ENCODE assay signal across 11 mouse cellular contexts in the genomic region with DNA sequence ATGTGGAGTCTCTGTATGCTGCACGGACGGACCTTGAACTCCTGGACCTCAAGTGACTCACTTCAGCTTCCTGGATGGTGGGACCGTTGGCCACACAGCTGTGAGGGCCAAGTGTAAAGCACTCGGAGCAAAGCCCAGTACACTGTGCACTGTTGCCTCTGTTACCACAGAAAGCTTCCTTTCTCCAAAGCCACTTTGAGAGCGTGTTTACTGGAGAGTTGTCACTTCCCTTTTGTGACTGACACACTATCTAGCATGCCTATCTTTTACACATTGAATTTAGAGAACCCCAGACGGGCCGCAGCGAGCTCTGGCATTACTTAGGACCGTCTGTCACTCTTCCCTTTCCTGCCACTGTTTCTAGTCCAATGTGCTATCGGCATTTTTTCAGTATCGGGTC. TPM values are rescaled to one million over a fixed set of nuclear protein-coding genes. Genes with fewer than 3 reads are reported as not detected.
DNase-seq lines count a peak whose midpoint lies in the region; ATAC-seq and TF ChIP-seq lines count a peak whose summit lies in the region.
"Had no signal": no experiment of that assay in that cellular context is flagged by ENCODE, and none has a peak within 500 bp of the region (broad histone marks: within the 10 kb centered on the region; RNA-seq: fewer than 3 reads in every experiment).

No protein-coding gene starts in this region.

- no peak overlapping the region for H3K9ac ChIP-seq in liver, adult 2 months (ENCODE audit: low read depth, low read length)
- no peak overlapping the region for H3K9ac ChIP-seq in hindbrain, postnatal 0 days (replicated peaks; ENCODE audit: low read length)

- H3K36me3 ChIP-seq in heart, embryonic 10.5 days: peaks cover 19% of the 10 kb centered on the region
- H3K36me3 ChIP-seq in liver, adult 2 months (ENCODE audit: control insufficient read depth, insufficient read depth, low read length): no peaks in the 10 kb centered on the region
- peaks cover 5% of the 10 kb centered on the region; the same call in 1 of the 2 replicates for H3K36me3 ChIP-seq in hindbrain, postnatal 0 days (ENCODE audit: insufficient read depth, low read length)

- TF ChIP-seq CTCF in liver, adult 2 months (IDR thresholded peaks at IDR 0.05; ENCODE audit: low read depth, low read length): no peak
- TF ChIP-seq CTCF in hindbrain, postnatal 0 days (IDR thresholded peaks at IDR 0.05; ENCODE audit: low read depth): no peak

- WGBS in heart, embryonic 10.5 days: 48% methylated on average over 11 of the region's 11 CpGs
- 58% methylated on average over 11 of the region's 11 CpGs for WGBS in liver, adult 2 months
- 84% methylated on average over 11 of the region's 11 CpGs for WGBS in hindbrain, postnatal 0 days

- H3K79me2 ChIP-seq in liver, adult 2 months (ENCODE audit: control insufficient read depth, insufficient read depth, low read length): no peaks in the 10 kb centered on the region

- no peak overlapping the region for H3K4me2 ChIP-seq in hindbrain, postnatal 0 days (ENCODE audit: low read depth, low read length)

- no peak for TF ChIP-seq POLR2A in liver, adult 2 months (IDR thresholded peaks at IDR 0.05; ENCODE audit: extremely low read depth, insufficient read depth, low read length)

- peaks cover 5% of the 10 kb centered on the region for H3K4me1 ChIP-seq in heart, embryonic 10.5 days
- H3K4me1 ChIP-seq in liver, adult 2 months (ENCODE audit: control insufficient read depth, insufficient read depth, low read length): no peaks in the 10 kb centered on the region
- H3K4me1 ChIP-seq in hindbrain, postnatal 0 days (ENCODE audit: insufficient read depth, low read length): no peaks in the 10 kb centered on the region

- peak; percentile 28 for DNase-seq in heart, adult 8-10 months (ENCODE audit: low spot score)
- DNase-seq in heart, embryonic 10.5 days (ENCODE audit: low spot score): no peak
- DNase-seq in adrenal gland, postnatal 14 days: peak; percentile 43
- peak; percentile 21 for DNase-seq in liver, adult 2 months (ENCODE audit: extremely low read depth, low read depth, low spot score)
- DNase-seq in hindbrain, postnatal 0 days (ENCODE audit: low spot score): no peak
- no peak for DNase-seq in cerebellum, postnatal 25 days
- no peak for DNase-seq in gastrocnemius, postnatal 25 days
- DNase-seq: left cerebral cortex, postnatal 4 days had no signal

- no peaks in the 10 kb centered on the region for H3K27me3 ChIP-seq in heart, embryonic 10.5 days (ENCODE audit: insufficient read depth, poor library complexity, severe bottlenecking)
- no peaks in the 10 kb centered on the region for H3K27me3 ChIP-seq in liver, adult 2 months (ENCODE audit: control insufficient read depth, insufficient read depth, low read length)
- no peaks in the 10 kb centered on the region for H3K27me3 ChIP-seq in hindbrain, postnatal 0 days (ENCODE audit: insufficient read depth, low read length)

- no peak overlapping the region for H3K4me3 ChIP-seq in heart, embryonic 10.5 days
- H3K4me3 ChIP-seq in liver, adult 2 months (ENCODE audit: insufficient read depth, low read depth, low read length): no peak overlapping the region
- no peak overlapping the region for H3K4me3 ChIP-seq in hindbrain, postnatal 0 days (ENCODE audit: low read length)

- peak; percentile 78 for ATAC-seq in megakaryocyte progenitor cell, adult 5-6 weeks (replicated peaks; ENCODE audit: poor library complexity)
- no peak for ATAC-seq in hindbrain, postnatal 0 days

- H3K9me3 ChIP-seq in heart, embryonic 10.5 days: no peaks in the 10 kb centered on the region
- no peaks in the 10 kb centered on the region for H3K9me3 ChIP-seq in hindbrain, postnatal 0 days (ENCODE audit: low read length)

- no peak overlapping the region for H3K27ac ChIP-seq in heart, embryonic 10.5 days
- no peak overlapping the region for H3K27ac ChIP-seq in liver, adult 2 months (replicated peaks; ENCODE audit: insufficient read depth, low read depth, low read length)
- no peak overlapping the region for H3K27ac ChIP-seq in hindbrain, postnatal 0 days

RNA-seq across cellular contexts. Expression of a gene that starts 30.1 kb away (rescaled TPM):
- total RNA-seq in heart, adult 8-10 months (2022): 10 to 100 TPM in 3 of 4 experiments, 1 to 10 TPM in 1; 8.0 to 11.7 (median 11.0) TPM
- polyA plus RNA-seq in heart, embryonic 10.5 days (2016; fragmentation: Nextera tagmentation; extraction: Ambion mirVana): 4.6 and 5.6 TPM in 2 replicates
- total RNA-seq in adrenal gland, postnatal 14 days (2021): 10.8 and 18.3 TPM in 2 replicates
- 1.8 and 2.1 TPM in 2 replicates for total RNA-seq in liver, adult 2 months (2014; rRNA removed)
- 0.19 and 0.28 TPM in 2 replicates for polyA plus RNA-seq in liver, adult 2 months (2012; rRNA removed)
- total RNA-seq in megakaryocyte progenitor cell, adult 5-6 weeks (2015): 26.6 and 27.6 TPM in 2 replicates
- total RNA-seq in megakaryocyte progenitor cell, adult 5-6 weeks (2017): 31.1 and 34.7 TPM in 2 replicates
- total RNA-seq in hindbrain, postnatal 0 days (2014; rRNA removed): 64.4 and 69.4 TPM in 2 replicates
- 22.5 and 23.7 TPM in 2 replicates for polyA plus RNA-seq in hindbrain, postnatal 0 days (2015; fragmentation: Nextera tagmentation; extraction: Ambion mirVana)
- total RNA-seq in gastrocnemius, postnatal 25 days (2021): 1 to 10 TPM; 6.3 to 7.4 TPM

RNA-seq across cellular contexts. Expression of a gene that starts 57.0 kb away (rescaled TPM):
- total RNA-seq in heart, adult 8-10 months (2022): not detected
- polyA plus RNA-seq in heart, embryonic 10.5 days (2016; fragmentation: Nextera tagmentation; extraction: Ambion mirVana): not detected in 2 replicates
- total RNA-seq in adrenal gland, postnatal 14 days (2021): not detected in 2 replicates
- not detected in 2 replicates for total RNA-seq in liver, adult 2 months (2014; rRNA removed)
- not detected in 2 replicates for polyA plus RNA-seq in liver, adult 2 months (2012; rRNA removed)
- total RNA-seq in megakaryocyte progenitor cell, adult 5-6 weeks (2015): not detected in 2 replicates
- not detected in 2 replicates for total RNA-seq in megakaryocyte progenitor cell, adult 5-6 weeks (2017)
- total RNA-seq in hindbrain, postnatal 0 days (2014; rRNA removed): not detected in 2 replicates
- polyA plus RNA-seq in hindbrain, postnatal 0 days (2015; fragmentation: Nextera tagmentation; extraction: Ambion mirVana): 0.54 TPM in 1 of 2 replicates, not detected in the other
- not detected for total RNA-seq in gastrocnemius, postnatal 25 days (2021)
- total RNA-seq: heart, postnatal 10 days had no signal
- polyA plus RNA-seq: large intestine, adult 2 months had no signal

RNA-seq across cellular contexts. Expression of a gene that starts 57.6 kb away (rescaled TPM):
- total RNA-seq in heart, adult 8-10 months (2022): not detected
- polyA plus RNA-seq in heart, embryonic 10.5 days (2016; fragmentation: Nextera tagmentation; extraction: Ambion mirVana): 0.18 and 0.33 TPM in 2 replicates
- not detected in 2 replicates for total RNA-seq in adrenal gland, postnatal 14 days (2021)
- total RNA-seq in liver, adult 2 months (2014; rRNA removed): not detected in 2 replicates
- not detected in 2 replicates for polyA plus RNA-seq in liver, adult 2 months (2012; rRNA removed)
- total RNA-seq in megakaryocyte progenitor cell, adult 5-6 weeks (2015): 0.56 TPM in 1 of 2 replicates, not detected in the other
- total RNA-seq in megakaryocyte progenitor cell, adult 5-6 weeks (2017): 0.64 TPM in 1 of 2 replicates, not detected in the other
- total RNA-seq in hindbrain, postnatal 0 days (2014; rRNA removed): 1.0 and 2.2 TPM in 2 replicates
- 2.0 and 2.6 TPM in 2 replicates for polyA plus RNA-seq in hindbrain, postnatal 0 days (2015; fragmentation: Nextera tagmentation; extraction: Ambion mirVana)
- not detected for total RNA-seq in gastrocnemius, postnatal 25 days (2021)
- total RNA-seq: heart, postnatal 10 days had no signal
- polyA plus RNA-seq: large intestine, adult 2 months had no signal

Comparison
In these comparisons a context has a peak if more than half of its experiments do, and no peak if none do; other contexts are left out.
1. DNase-seq: peak in heart, adult 8-10 months (single experiment), adrenal gland, postnatal 14 days (single experiment) and liver, adult 2 months (single experiment); none in heart, embryonic 10.5 days (single experiment), hindbrain, postnatal 0 days (single experiment), cerebellum, postnatal 25 days (0 of 2) and gastrocnemius, postnatal 25 days (single experiment).